Mouse (Mus musculus): Measurements from ENCODE around the gene Agap1. TPM values are rescaled to one million over a fixed set of nuclear protein-coding genes. Genes with fewer than 3 reads are reported as not detected.

Agap1 gene
- polyA plus RNA-seq, 1 experiment: 12.1 TPM

DNA sequence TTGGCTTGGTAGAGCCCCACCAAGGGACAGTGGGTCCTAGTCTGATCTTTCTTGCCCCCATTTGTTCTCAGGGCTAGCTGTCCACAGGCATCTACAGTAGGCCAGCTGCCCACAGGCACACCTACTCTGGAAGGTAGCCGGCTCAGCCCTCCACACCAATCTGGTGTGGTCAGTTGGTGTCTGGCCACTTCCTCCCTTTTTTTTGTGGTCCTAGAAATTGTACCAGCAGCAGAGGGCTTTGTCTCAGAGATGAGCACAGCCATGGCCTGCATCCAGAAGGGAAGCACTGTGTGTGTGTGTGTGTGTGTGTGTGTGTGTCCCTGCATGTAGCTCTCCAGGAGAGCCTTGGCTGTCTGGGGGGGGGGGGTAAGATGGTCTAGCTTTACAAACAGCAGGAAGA, 103.5 kb downstream of the Agap1 start:
- Histone ChIP-seq H3K4me1 (ENCODE audit: control insufficient read depth, insufficient read depth, low read length) (no peaks in the 10 kb centered on the region; the same call in 1 of the 2 replicates), H3K27ac (ENCODE audit: control insufficient read depth, insufficient read depth, low read depth, low read length, poor library complexity) (no peak overlapping the region), H3K4me3 (replicated peaks; ENCODE audit: control insufficient read depth, low read depth, low read length) (no peak overlapping the region)
- WGBS: 33% methylated on average over 1 of the region's 1 CpGs
- TF ChIP-seq POLR2A (IDR thresholded peaks at IDR 0.05; ENCODE audit: borderline replicate concordance, control insufficient read depth, low read depth, low read length) (no peak), CTCF (IDR thresholded peaks at IDR 0.05; ENCODE audit: control insufficient read depth, insufficient read depth, low read length) (no peak)

DNA sequence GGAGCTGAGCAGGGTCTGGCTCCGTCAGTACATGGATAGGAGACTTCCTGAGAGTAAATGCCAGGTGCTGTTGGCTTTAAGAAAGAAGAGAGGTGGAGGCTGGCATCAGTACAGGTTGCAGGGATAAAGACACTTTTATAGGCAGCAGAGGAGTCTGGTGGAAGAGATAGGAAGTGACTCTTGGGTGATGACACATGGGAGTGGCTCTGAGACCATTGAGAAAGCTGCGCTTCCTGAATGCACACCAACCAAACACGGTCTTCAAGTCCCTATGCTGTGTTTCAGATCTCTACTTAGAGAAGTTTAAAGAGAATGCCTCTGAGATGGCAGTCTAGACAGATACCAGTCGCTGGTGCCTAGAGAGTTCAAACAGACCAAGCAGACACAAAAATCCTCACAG, 108.8 kb downstream of the Agap1 start:
- 28% methylated on average over 4 of the region's 4 CpGs for WGBS
- H3K4me3 ChIP-seq (replicated peaks; ENCODE audit: control insufficient read depth, low read depth, low read length): peak overlapping the region; percentile 79
- H3K27ac ChIP-seq (ENCODE audit: control insufficient read depth, insufficient read depth, low read depth, low read length, poor library complexity): peak overlapping the region; percentile 77
- peaks cover 2% of the 10 kb centered on the region for H3K4me1 ChIP-seq (ENCODE audit: control insufficient read depth, insufficient read depth, low read length)
- TF ChIP-seq POLR2A (IDR thresholded peaks at IDR 0.05; ENCODE audit: borderline replicate concordance, control insufficient read depth, low read depth, low read length) (no peak), CTCF (IDR thresholded peaks at IDR 0.05; ENCODE audit: control insufficient read depth, insufficient read depth, low read length) (no peak)

DNA sequence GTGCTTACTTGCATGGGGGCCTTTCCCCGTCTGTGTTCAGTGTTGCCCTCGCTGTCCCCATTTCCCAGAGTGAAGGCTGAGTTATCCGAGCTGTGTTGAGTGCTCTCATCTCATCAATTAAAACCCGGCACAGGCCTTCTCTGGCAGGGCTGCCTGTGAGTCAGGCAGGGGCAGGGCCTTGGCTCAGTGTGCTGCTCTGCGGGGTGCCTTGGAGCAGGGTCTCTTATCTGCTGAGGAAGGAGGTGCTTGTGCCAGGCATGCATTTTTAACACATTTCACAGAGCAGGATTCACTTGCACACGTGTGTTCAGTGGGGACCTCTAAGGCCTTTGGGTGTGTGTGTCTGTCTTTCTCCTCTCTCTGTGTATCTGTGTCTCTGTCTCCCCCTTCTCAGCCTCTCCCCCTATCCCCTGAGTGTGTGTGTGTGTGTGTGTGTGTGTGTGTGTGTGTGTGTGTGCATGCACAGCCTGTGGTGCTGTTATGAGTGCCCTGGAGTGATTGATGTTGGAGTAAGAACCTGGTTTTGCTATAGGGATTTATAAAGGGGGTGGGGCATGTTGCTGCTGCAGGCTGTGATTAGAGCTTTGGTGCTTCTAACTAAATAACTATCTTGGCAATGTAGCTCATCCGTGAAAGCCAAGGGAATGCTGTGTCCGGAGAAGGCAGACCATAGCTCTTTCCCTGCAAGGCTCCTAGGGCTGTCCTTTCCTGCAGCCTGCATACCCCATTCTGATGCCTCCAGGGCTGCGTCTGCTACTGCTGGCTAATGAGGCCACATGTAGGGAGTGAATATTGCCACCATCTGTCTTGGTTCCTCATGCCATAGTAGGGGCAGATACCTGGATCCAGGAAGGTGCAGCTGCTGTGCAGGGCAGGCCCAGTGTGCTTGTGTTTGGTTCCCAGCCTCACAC, 112.2 kb downstream of the Agap1 start:
- TF ChIP-seq POLR2A (IDR thresholded peaks at IDR 0.05; ENCODE audit: borderline replicate concordance, control insufficient read depth, low read depth, low read length) (no peak), CTCF (IDR thresholded peaks at IDR 0.05; ENCODE audit: control insufficient read depth, insufficient read depth, low read length) (no peak)
- 80% methylated on average over 9 of the region's 9 CpGs for WGBS
- H3K27ac ChIP-seq (ENCODE audit: control insufficient read depth, insufficient read depth, low read depth, low read length, poor library complexity): no peak overlapping the region
- no peak overlapping the region for H3K4me3 ChIP-seq (replicated peaks; ENCODE audit: control insufficient read depth, low read depth, low read length)
- H3K4me1 ChIP-seq (ENCODE audit: control insufficient read depth, insufficient read depth, low read length): peaks cover 2% of the 10 kb centered on the region

DNA sequence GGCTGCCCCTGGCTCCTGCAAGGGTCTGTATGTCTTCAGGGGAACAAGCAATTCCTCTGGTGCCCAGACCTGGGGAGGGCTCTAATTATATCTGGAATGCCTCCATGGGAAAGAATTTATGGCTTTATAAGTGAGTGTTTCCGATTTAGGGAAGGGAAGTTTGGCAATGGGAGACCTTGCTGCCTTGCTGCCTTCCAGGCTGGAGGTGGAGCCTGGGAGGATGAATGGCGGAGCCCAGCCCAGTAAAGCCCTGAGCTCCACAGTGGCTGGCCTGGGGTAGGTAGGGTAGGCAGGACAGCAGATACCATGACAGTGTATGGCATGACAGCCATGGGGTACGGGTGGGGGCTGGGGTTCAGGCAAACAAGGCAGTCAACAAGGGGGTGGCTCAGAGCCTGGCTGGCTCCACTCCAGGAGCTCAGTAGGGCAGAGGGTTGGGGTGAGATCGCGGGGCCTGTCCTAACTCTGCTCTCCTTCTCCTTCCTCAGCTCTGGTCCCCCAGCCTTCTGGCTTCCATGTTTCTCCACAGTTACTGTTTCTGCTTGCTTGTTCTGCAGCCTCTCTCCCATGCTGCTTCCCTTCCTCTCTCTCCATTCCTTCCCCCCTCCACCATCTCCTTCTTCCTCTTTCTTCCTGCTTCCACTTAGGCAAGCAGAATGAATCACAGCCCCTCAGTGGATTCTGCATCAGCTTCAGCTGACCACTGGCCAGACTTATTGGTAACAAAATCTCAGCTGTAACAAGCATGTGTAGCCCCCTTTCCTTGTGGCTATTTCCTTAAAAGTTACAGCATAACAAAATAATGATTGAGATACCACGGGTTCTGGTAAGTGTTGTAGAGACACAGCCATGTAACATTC, 114.2 kb downstream of the Agap1 start:
- Histone ChIP-seq H3K4me3 (replicated peaks; ENCODE audit: control insufficient read depth, low read depth, low read length) (no peak overlapping the region), H3K4me1 (ENCODE audit: control insufficient read depth, insufficient read depth, low read length) (no peaks in the 10 kb centered on the region; the same call in none of the 2 replicates), H3K27ac (ENCODE audit: control insufficient read depth, insufficient read depth, low read depth, low read length, poor library complexity) (no peak overlapping the region)
- 71% methylated on average over 6 of the region's 6 CpGs for WGBS
- TF ChIP-seq CTCF (IDR thresholded peaks at IDR 0.05; ENCODE audit: control insufficient read depth, insufficient read depth, low read length): no peak
- TF ChIP-seq POLR2A (IDR thresholded peaks at IDR 0.05; ENCODE audit: borderline replicate concordance, control insufficient read depth, low read depth, low read length): no peak

DNA sequence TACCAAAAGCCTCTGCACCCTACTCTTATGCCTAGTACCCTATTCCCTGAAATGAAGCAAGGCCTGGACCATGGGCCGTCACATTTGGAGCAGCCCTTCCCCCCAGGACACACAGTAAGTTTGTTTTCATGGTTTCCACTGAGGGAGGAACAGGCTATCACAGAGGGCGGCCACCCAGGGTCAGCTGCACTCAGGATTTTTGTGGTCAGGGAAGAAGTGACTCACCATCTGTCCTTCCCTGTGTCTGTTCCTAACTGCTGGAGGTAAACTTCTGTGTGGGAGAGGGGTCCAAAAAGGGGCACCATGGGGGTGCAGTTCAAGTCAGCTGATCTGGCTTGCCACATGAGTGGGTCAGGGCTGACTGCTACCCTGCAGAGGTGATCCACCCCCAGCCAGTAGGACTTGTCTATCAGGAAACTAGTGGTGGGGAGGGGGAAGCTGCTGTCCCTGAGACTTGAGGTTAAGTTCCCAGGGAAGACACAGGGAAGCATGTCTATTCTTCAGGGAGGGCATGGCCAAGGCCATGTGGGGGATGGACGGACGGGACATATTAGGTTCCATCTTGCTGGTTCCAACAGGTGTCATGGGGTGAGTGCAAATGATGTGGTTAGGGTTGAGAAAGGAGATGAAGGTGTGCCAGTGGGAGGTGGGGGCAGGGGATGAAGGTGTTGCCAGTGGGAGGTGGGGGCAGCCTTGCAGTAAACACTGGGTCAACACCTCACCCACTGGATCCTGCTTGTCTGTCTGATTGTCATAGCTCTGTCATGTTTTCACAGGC, 116.1 kb downstream of the Agap1 start:
- no peak overlapping the region for H3K4me3 ChIP-seq (replicated peaks; ENCODE audit: control insufficient read depth, low read depth, low read length)
- H3K4me1 ChIP-seq (ENCODE audit: control insufficient read depth, insufficient read depth, low read length): peaks cover 6% of the 10 kb centered on the region; the same call in 1 of the 2 replicates
- TF ChIP-seq CTCF (IDR thresholded peaks at IDR 0.05; ENCODE audit: control insufficient read depth, insufficient read depth, low read length) (no peak), POLR2A (IDR thresholded peaks at IDR 0.05; ENCODE audit: borderline replicate concordance, control insufficient read depth, low read depth, low read length) (no peak)
- no peak overlapping the region for H3K27ac ChIP-seq (ENCODE audit: control insufficient read depth, insufficient read depth, low read depth, low read length, poor library complexity)
- 66% methylated on average over 4 of the region's 4 CpGs for WGBS

DNA sequence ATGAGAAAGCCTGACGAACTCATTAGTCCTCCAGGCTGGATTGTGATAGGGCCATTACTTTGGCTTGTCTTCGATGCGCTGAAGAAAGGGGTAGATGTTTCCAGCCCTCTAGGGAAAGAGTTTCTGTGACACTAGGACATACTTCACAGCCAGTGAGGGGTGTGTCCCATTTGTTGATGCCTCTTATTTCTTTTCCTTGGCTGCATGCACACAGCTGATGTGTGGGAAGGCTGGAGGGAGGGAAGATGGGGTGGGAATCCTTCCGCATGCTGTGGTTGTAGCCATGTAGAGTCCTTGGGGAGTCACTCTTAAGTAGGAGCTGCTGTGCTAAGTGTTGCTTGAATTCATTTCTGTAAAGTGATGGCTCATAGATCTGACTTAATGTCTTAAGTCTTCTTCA, 118.9 kb downstream of the Agap1 start:
- 88% methylated on average over 4 of the region's 4 CpGs for WGBS
- TF ChIP-seq CTCF (IDR thresholded peaks at IDR 0.05; ENCODE audit: control insufficient read depth, insufficient read depth, low read length): no peak
- TF ChIP-seq POLR2A (IDR thresholded peaks at IDR 0.05; ENCODE audit: borderline replicate concordance, control insufficient read depth, low read depth, low read length): no peak
- Histone ChIP-seq H3K4me3 (replicated peaks; ENCODE audit: control insufficient read depth, low read depth, low read length) (no peak overlapping the region), H3K4me1 (ENCODE audit: control insufficient read depth, insufficient read depth, low read length) (peaks cover 8% of the 10 kb centered on the region), H3K27ac (ENCODE audit: control insufficient read depth, insufficient read depth, low read depth, low read length, poor library complexity) (no peak overlapping the region)

DNA sequence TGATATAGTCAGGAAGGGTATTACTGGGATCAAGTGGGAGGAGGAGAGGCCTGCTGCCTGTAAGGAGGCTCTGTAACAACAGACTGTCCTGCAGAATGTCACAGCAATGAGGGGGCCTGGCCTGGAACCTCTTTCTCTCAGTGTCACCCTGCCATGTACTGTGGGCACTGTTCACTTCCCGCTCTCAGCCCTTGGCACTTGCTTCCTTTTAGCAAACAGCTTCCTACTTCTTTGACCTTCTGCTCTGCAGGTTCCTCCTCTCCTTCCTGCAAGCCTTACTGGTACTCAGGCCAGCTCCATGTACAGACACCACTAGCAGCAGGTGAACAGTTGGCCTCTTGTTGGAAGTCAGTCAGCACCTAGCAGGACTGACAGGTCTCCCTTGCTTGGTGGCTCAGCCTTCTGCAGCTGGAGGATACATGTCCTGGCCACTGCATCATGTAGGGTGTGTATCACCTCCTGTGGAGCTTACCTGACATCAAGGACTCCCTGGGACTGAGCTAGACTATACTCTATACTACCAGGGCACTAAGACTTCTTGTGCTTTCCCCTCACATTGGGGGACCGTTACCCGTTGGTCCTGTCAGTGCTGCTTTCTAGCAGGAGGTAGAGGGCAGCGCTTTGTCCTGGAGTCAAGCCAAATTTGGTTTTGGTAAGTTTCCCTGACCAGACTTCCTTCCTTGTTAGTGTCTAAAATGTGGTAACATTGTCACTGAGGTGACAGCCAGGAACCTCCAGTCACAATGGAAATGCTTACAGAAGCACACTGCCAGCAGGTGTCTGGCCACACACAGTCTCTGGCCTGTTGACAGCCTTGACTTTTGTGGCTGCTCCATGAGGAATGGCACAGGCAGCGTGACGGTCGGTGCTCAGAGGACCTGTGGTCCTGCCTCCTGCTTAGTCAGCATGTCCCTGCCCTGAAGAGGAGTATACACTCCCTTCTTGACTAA, 120.6 kb downstream of the Agap1 start:
- H3K4me1 ChIP-seq (ENCODE audit: control insufficient read depth, insufficient read depth, low read length): peaks cover 8% of the 10 kb centered on the region
- no peak for TF ChIP-seq CTCF (IDR thresholded peaks at IDR 0.05; ENCODE audit: control insufficient read depth, insufficient read depth, low read length)
- WGBS: 12% methylated on average over 7 of the region's 7 CpGs
- peak overlapping the region; percentile 69 for H3K27ac ChIP-seq (ENCODE audit: control insufficient read depth, insufficient read depth, low read depth, low read length, poor library complexity)
- peak overlapping the region; percentile 6 for H3K4me3 ChIP-seq (replicated peaks; ENCODE audit: control insufficient read depth, low read depth, low read length)

Data from bone marrow, adult 2 months (tissue).